Mouse (Mus musculus): ENCODE data around the gene Negr1. TPM values are rescaled to one million over a fixed set of nuclear protein-coding genes. Genes with fewer than 3 reads are reported as not detected.
A peak's percentile ranks its signal among the peaks of the same experiment; 100 is the strongest.

Gene Negr1
- polyA plus RNA-seq, 1 experiment: 93.8 TPM

- TF ChIP-seq POLR2A (IDR thresholded peaks at IDR 0.05; ENCODE audit: extremely low read depth, insufficient read depth, low read length) (no peak), CTCF (IDR thresholded peaks at IDR 0.05; ENCODE audit: extremely low read depth, insufficient read depth, low read length) (no peak)
- no peak overlapping the region for H3K27ac ChIP-seq (ENCODE audit: insufficient read depth, low read length)
- H3K4me3 ChIP-seq (ENCODE audit: insufficient read depth, low read length): no peak overlapping the region
- H3K4me1 ChIP-seq (ENCODE audit: control insufficient read depth, insufficient read depth, low read length): peaks cover 4% of the 10 kb centered on the region; the same call in 1 of the 2 replicates
These were observed 11.9 kb downstream of the Negr1 start for GRCm38 (mm10) chr3:156573465-156573864.

- no peak for TF ChIP-seq POLR2A (IDR thresholded peaks at IDR 0.05; ENCODE audit: extremely low read depth, insufficient read depth, low read length)
- TF ChIP-seq CTCF (IDR thresholded peaks at IDR 0.05; ENCODE audit: extremely low read depth, insufficient read depth, low read length): 0 out of 2 replicates have a peak, but pooled peaks have one; percentile 7
These were observed 14.7 kb downstream of the Negr1 start for GRCm38 (mm10) chr3:156576292-156576691.

GRCm38 (mm10) chr3:156590612-156591011 is 29.0 kb downstream of the Negr1 start:
- H3K4me3 ChIP-seq (ENCODE audit: insufficient read depth, low read length): no peak overlapping the region
- TF ChIP-seq CTCF (IDR thresholded peaks at IDR 0.05; ENCODE audit: extremely low read depth, insufficient read depth, low read length): no peak
- TF ChIP-seq POLR2A (IDR thresholded peaks at IDR 0.05; ENCODE audit: extremely low read depth, insufficient read depth, low read length): no peak
- H3K4me1 ChIP-seq (ENCODE audit: control insufficient read depth, insufficient read depth, low read length): no peaks in the 10 kb centered on the region; the same call in 1 of the 2 replicates
- no peak overlapping the region for H3K27ac ChIP-seq (ENCODE audit: insufficient read depth, low read length)

More at GRCm38 (mm10) chr3:156576292-156576691, 14.7 kb downstream of the Negr1 start:
- H3K27ac ChIP-seq (ENCODE audit: insufficient read depth, low read length): no peak overlapping the region
- H3K4me3 ChIP-seq (ENCODE audit: insufficient read depth, low read length): no peak overlapping the region
- peaks cover 4% of the 10 kb centered on the region; the same call in 1 of the 2 replicates for H3K4me1 ChIP-seq (ENCODE audit: control insufficient read depth, insufficient read depth, low read length)

GRCm38 (mm10) chr3:156591125-156591524 is 29.5 kb downstream of the Negr1 start:
- no peak for TF ChIP-seq CTCF (IDR thresholded peaks at IDR 0.05; ENCODE audit: extremely low read depth, insufficient read depth, low read length)
- no peak for TF ChIP-seq POLR2A (IDR thresholded peaks at IDR 0.05; ENCODE audit: extremely low read depth, insufficient read depth, low read length)
- Histone ChIP-seq H3K27ac (ENCODE audit: insufficient read depth, low read length) (no peak overlapping the region), H3K4me3 (ENCODE audit: insufficient read depth, low read length) (no peak overlapping the region), H3K4me1 (ENCODE audit: control insufficient read depth, insufficient read depth, low read length) (no peaks in the 10 kb centered on the region)

GRCm38 (mm10) chr3:156606846-156607245 is 45.3 kb downstream of the Negr1 start:
- H3K27ac ChIP-seq (ENCODE audit: insufficient read depth, low read length): no peak overlapping the region
- H3K4me1 ChIP-seq (ENCODE audit: control insufficient read depth, insufficient read depth, low read length): no peaks in the 10 kb centered on the region
- no peak overlapping the region for H3K4me3 ChIP-seq (ENCODE audit: insufficient read depth, low read length)
- TF ChIP-seq POLR2A (IDR thresholded peaks at IDR 0.05; ENCODE audit: extremely low read depth, insufficient read depth, low read length): no peak
- TF ChIP-seq CTCF (IDR thresholded peaks at IDR 0.05; ENCODE audit: extremely low read depth, insufficient read depth, low read length): no peak

GRCm38 (mm10) chr3:156619921-156620320 is 58.3 kb downstream of the Negr1 start:
- Histone ChIP-seq H3K27ac (ENCODE audit: insufficient read depth, low read length) (no peak overlapping the region), H3K4me1 (ENCODE audit: control insufficient read depth, insufficient read depth, low read length) (peaks cover 4% of the 10 kb centered on the region; the same call in 1 of the 2 replicates), H3K4me3 (ENCODE audit: insufficient read depth, low read length) (no peak overlapping the region)
- TF ChIP-seq CTCF (IDR thresholded peaks at IDR 0.05; ENCODE audit: extremely low read depth, insufficient read depth, low read length) (no peak), POLR2A (IDR thresholded peaks at IDR 0.05; ENCODE audit: extremely low read depth, insufficient read depth, low read length) (no peak)

- TF ChIP-seq POLR2A (IDR thresholded peaks at IDR 0.05; ENCODE audit: extremely low read depth, insufficient read depth, low read length): no peak
- no peak for TF ChIP-seq CTCF (IDR thresholded peaks at IDR 0.05; ENCODE audit: extremely low read depth, insufficient read depth, low read length)
- H3K4me3 ChIP-seq (ENCODE audit: insufficient read depth, low read length): no peak overlapping the region
- no peaks in the 10 kb centered on the region; the same call in 1 of the 2 replicates for H3K4me1 ChIP-seq (ENCODE audit: control insufficient read depth, insufficient read depth, low read length)
- no peak overlapping the region for H3K27ac ChIP-seq (ENCODE audit: insufficient read depth, low read length)
These were observed 67.0 kb downstream of the Negr1 start for GRCm38 (mm10) chr3:156628594-156628993.

- H3K4me3 ChIP-seq (ENCODE audit: insufficient read depth, low read length): no peak overlapping the region
- H3K27ac ChIP-seq (ENCODE audit: insufficient read depth, low read length): no peak overlapping the region
- no peaks in the 10 kb centered on the region; the same call in 1 of the 2 replicates for H3K4me1 ChIP-seq (ENCODE audit: control insufficient read depth, insufficient read depth, low read length)
- TF ChIP-seq POLR2A (IDR thresholded peaks at IDR 0.05; ENCODE audit: extremely low read depth, insufficient read depth, low read length) (no peak), CTCF (IDR thresholded peaks at IDR 0.05; ENCODE audit: extremely low read depth, insufficient read depth, low read length) (no peak)
These were observed 71.3 kb downstream of the Negr1 start for GRCm38 (mm10) chr3:156632942-156633341.

- TF ChIP-seq POLR2A (IDR thresholded peaks at IDR 0.05; ENCODE audit: extremely low read depth, insufficient read depth, low read length) (no peak), CTCF (IDR thresholded peaks at IDR 0.05; ENCODE audit: extremely low read depth, insufficient read depth, low read length) (no peak)
- no peak overlapping the region for H3K27ac ChIP-seq (ENCODE audit: insufficient read depth, low read length)
These were observed 77.8 kb downstream of the Negr1 start for GRCm38 (mm10) chr3:156639382-156639781.

GRCm38 (mm10) chr3:156643710-156644363 is 82.2 kb downstream of the Negr1 start:
- Histone ChIP-seq H3K4me3 (ENCODE audit: insufficient read depth, low read length) (no peak overlapping the region), H3K27ac (ENCODE audit: insufficient read depth, low read length) (no peak overlapping the region), H3K4me1 (ENCODE audit: control insufficient read depth, insufficient read depth, low read length) (peaks cover 5% of the 10 kb centered on the region; the same call in 1 of the 2 replicates)
- no peak for TF ChIP-seq POLR2A (IDR thresholded peaks at IDR 0.05; ENCODE audit: extremely low read depth, insufficient read depth, low read length)
- peak; percentile 53; the same call in 1 of the 2 replicates for TF ChIP-seq CTCF (IDR thresholded peaks at IDR 0.05; ENCODE audit: extremely low read depth, insufficient read depth, low read length)

More at GRCm38 (mm10) chr3:156639382-156639781, 77.8 kb downstream of the Negr1 start:
- Histone ChIP-seq H3K4me1 (ENCODE audit: control insufficient read depth, insufficient read depth, low read length) (peaks cover 5% of the 10 kb centered on the region; the same call in 1 of the 2 replicates), H3K4me3 (ENCODE audit: insufficient read depth, low read length) (no peak overlapping the region)
